Mouse (Mus musculus) adrenal gland, postnatal 4 days (tissue): Measurements from ENCODE around the gene Tctex1d2. TPM values are rescaled to one million over a fixed set of nuclear protein-coding genes. Genes with fewer than 3 reads are reported as not detected.
"Not testable (repeated sequence)": the region's sequence is repeated elsewhere in the genome, so short reads cannot be mapped to it uniquely, and the experiment has no call there.

Source experiments
- DNase-seq, 2 experiments: peaks; one replicate each; pipeline ENCODE4 v3.0.0; 2021 to 2022; ENCODE audit warnings: low spot score in 2 of 2, mixed read lengths in 2 of 2
- total RNA-seq, 2 experiments: library from RNA; stranded (reverse); gene quantifications; 2 replicates each; pipeline ENCODE4 v1.2.3; 2021

Tctex1d2 gene
- total RNA-seq, 2 experiments from 2014 or later, result 8.9 to 9.2 TPM

- DNase-seq, result no peak
Measured at GRCm38 (mm10) chr16:32431047-32431591, 11.6 kb downstream of the Tctex1d2 start.

GRCm38 (mm10) chr16:32431926-32432325 lies 12.4 kb downstream of the Tctex1d2 start:
- DNase-seq, result no peak

- DNase-seq, result no peak
Measured at GRCm38 (mm10) chr16:32433138-32433537, 13.6 kb downstream of the Tctex1d2 start.

GRCm38 (mm10) chr16:32434066-32434465 lies 14.6 kb downstream of the Tctex1d2 start:
- no peak for DNase-seq

- no peak for DNase-seq
Measured at GRCm38 (mm10) chr16:32434691-32435090, 15.2 kb downstream of the Tctex1d2 start.

GRCm38 (mm10) chr16:32436657-32437056 lies 17.2 kb downstream of the Tctex1d2 start:
- no peak for DNase-seq

GRCm38 (mm10) chr16:32437266-32437665 lies 17.8 kb downstream of the Tctex1d2 start:
- no peak for DNase-seq

GRCm38 (mm10) chr16:32441432-32441831 lies 21.9 kb downstream of the Tctex1d2 start:
- DNase-seq, result no peak

GRCm38 (mm10) chr16:32444615-32445014 lies 25.1 kb downstream of the Tctex1d2 start:
- DNase-seq, result not testable (repeated sequence)

GRCm38 (mm10) chr16:32445558-32445957 lies 26.1 kb downstream of the Tctex1d2 start:
- no peak for DNase-seq

GRCm38 (mm10) chr16:32446563-32447138 lies 27.1 kb downstream of the Tctex1d2 start:
- no peak for DNase-seq

GRCm38 (mm10) chr16:32449665-32450064 lies 30.2 kb downstream of the Tctex1d2 start:
- DNase-seq, result no peak

- DNase-seq, result no peak
Measured at GRCm38 (mm10) chr16:32450133-32450532, 30.6 kb downstream of the Tctex1d2 start.

GRCm38 (mm10) chr16:32453102-32453501 lies 33.6 kb downstream of the Tctex1d2 start:
- DNase-seq, result no peak

- DNase-seq, result no peak
Measured at GRCm38 (mm10) chr16:32454646-32455045, 35.1 kb downstream of the Tctex1d2 start.

- no peak for DNase-seq
Measured at GRCm38 (mm10) chr16:32456086-32456485, 36.6 kb downstream of the Tctex1d2 start.

GRCm38 (mm10) chr16:32456761-32457160 lies 37.3 kb downstream of the Tctex1d2 start:
- DNase-seq, result no peak

GRCm38 (mm10) chr16:32457589-32458386 lies 38.3 kb downstream of the Tctex1d2 start:
- DNase-seq, result peak in 1 of 2 experiments; percentile 20

GRCm38 (mm10) chr16:32460518-32460917 lies 41.0 kb downstream of the Tctex1d2 start:
- DNase-seq, result no peak

- no peak for DNase-seq
Measured at GRCm38 (mm10) chr16:32461713-32462112, 42.2 kb downstream of the Tctex1d2 start.

- DNase-seq, result no peak
Measured at GRCm38 (mm10) chr16:32462950-32463349, 43.4 kb downstream of the Tctex1d2 start.

GRCm38 (mm10) chr16:32463426-32463825 lies 43.9 kb downstream of the Tctex1d2 start:
- DNase-seq, result no peak
